In the genomic region with DNA sequence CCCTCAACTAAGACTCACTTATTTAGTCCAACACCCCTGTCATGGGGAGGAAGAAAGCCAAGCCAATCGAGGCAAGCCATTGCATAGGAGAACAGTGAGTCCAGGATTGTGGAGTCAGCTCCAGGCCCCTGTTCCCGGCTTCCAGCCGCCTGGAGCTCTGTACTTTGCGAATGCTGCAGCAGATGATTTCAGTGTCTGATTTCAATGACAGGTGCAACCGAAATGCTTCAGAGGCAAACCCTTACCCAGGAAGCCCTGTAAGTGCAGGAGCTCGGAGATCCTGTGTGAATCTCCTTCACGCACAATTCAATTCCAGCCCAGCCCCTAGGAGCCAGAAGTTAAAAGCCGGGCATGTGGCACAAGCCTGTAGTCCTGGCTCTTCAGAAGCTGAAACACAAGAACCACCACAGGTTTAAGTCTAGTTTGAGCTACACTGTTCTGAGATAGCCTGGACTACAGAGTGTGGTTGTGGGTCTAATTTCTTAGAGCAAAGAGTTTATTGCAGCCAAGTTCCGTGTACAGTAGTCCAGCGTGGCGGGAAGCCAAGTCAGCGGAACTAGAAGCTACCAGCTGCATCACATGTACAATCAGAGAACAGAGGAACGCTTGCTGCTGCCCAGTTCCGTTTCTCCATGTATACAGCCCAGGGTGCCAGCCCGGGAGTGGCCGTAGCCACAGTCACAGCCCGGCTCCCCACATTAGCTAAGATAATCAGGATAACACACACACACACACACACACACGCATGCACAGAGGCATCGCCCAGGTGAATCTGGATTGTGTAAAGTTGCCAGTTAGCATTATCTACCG, we compare ENCODE assay signal across 10 mouse cellular contexts. TPM values are rescaled to one million over a fixed set of nuclear protein-coding genes. Genes with fewer than 3 reads are reported as not detected.
A peak's percentile ranks its signal among the peaks of the same experiment; 100 is the strongest.
DNase-seq lines count a peak whose midpoint lies in the region; ATAC-seq and TF ChIP-seq lines count a peak whose summit lies in the region.
"Had no signal": no experiment of that assay in that cellular context is flagged by ENCODE, and none has a peak within 500 bp of the region (broad histone marks: within the 10 kb centered on the region; RNA-seq: fewer than 3 reads in every experiment).

No protein-coding gene starts in this region.

- H3K4me3 ChIP-seq in forebrain, embryonic 12.5 days (replicated peaks), result no peak overlapping the region
- no peak overlapping the region for H3K4me3 ChIP-seq in forebrain, embryonic 10.5 days
- no peak overlapping the region for H3K4me3 ChIP-seq in layer of hippocampus, adult 2 months

- no peak for DNase-seq in forebrain, embryonic 10.5 days (ENCODE audit: extremely low spot score, low spot score)
- DNase-seq in layer of hippocampus, adult 2 months (ENCODE audit: low spot score in 2 of 2), result no peak
- DNase-seq in layer of hippocampus, adult 8-10 months (ENCODE audit: low spot score in 2 of 2), result no peak
- peak; percentile 69 for DNase-seq in testis, postnatal 10 days (ENCODE audit: low spot score)
- no peak for DNase-seq in testis, postnatal 14 days (ENCODE audit: low spot score)
- DNase-seq in spleen, postnatal 14 days (ENCODE audit: low spot score in 2 of 2), result no peak
- no peak for DNase-seq in thymus, postnatal 36 days
- DNase-seq: kidney, adult 11 months; lung, postnatal 14 days had no signal

- H3K9ac ChIP-seq in forebrain, embryonic 12.5 days, result no peak overlapping the region

- ATAC-seq in forebrain, embryonic 12.5 days (ENCODE audit: low FRiP score), result no peak

- no peak overlapping the region for H3K4me2 ChIP-seq in forebrain, embryonic 12.5 days

- H3K9me3 ChIP-seq in forebrain, embryonic 12.5 days, result no peaks in the 10 kb centered on the region
- peaks cover 9% of the 10 kb centered on the region; the same call in 1 of the 2 replicates for H3K9me3 ChIP-seq in forebrain, embryonic 10.5 days

- H3K27me3 ChIP-seq in forebrain, embryonic 12.5 days, result no peaks in the 10 kb centered on the region
- H3K27me3 ChIP-seq in forebrain, embryonic 10.5 days (ENCODE audit: poor library complexity, severe bottlenecking), result no peaks in the 10 kb centered on the region

- no peak for TF ChIP-seq CTCF in layer of hippocampus, adult 2 months (conservative IDR thresholded peaks at IDR 0.05)

- no peaks in the 10 kb centered on the region for H3K36me3 ChIP-seq in forebrain, embryonic 12.5 days (replicated peaks)
- no peaks in the 10 kb centered on the region for H3K36me3 ChIP-seq in forebrain, embryonic 10.5 days (replicated peaks)

- H3K27ac ChIP-seq in forebrain, embryonic 12.5 days, result 0 out of 2 replicates have a peak overlapping the region, but pooled peaks have one; percentile 74
- H3K27ac ChIP-seq in forebrain, embryonic 10.5 days, result no peak overlapping the region
- H3K27ac ChIP-seq in layer of hippocampus, adult 2 months, result peak overlapping the region; percentile 56

- no peaks in the 10 kb centered on the region; the same call in 1 of the 2 replicates for H3K4me1 ChIP-seq in forebrain, embryonic 12.5 days
- H3K4me1 ChIP-seq in forebrain, embryonic 10.5 days, result peaks cover 11% of the 10 kb centered on the region; the same call in 1 of the 2 replicates

- WGBS in forebrain, embryonic 12.5 days, result 88% methylated on average over 20 of the region's 20 CpGs
- 90% methylated on average over 20 of the region's 20 CpGs for WGBS in forebrain, embryonic 10.5 days

RNA-seq across cellular contexts. Expression of a gene that starts 31.0 kb away (rescaled TPM):
- polyA plus RNA-seq in forebrain, embryonic 12.5 days (2016; fragmentation: Nextera tagmentation; extraction: Ambion mirVana), result 180 and 192 TPM in 2 replicates
- 206 and 211 TPM in 2 replicates for polyA plus RNA-seq in forebrain, embryonic 10.5 days (2016; fragmentation: Nextera tagmentation; extraction: Ambion mirVana)
- 100 to 1,000 TPM; 102 to 114 TPM for total RNA-seq in layer of hippocampus, adult 2 months (2021)
- 100 to 1,000 TPM in 3 of 4 experiments, 10 to 100 TPM in 1; 99.5 to 109 (median 104) TPM for total RNA-seq in layer of hippocampus, adult 8-10 months (2022)

RNA-seq across cellular contexts. Expression of a gene that starts 53.5 kb away (rescaled TPM):
- 67.2 and 67.6 TPM in 2 replicates for polyA plus RNA-seq in forebrain, embryonic 12.5 days (2016; fragmentation: Nextera tagmentation; extraction: Ambion mirVana)
- polyA plus RNA-seq in forebrain, embryonic 10.5 days (2016; fragmentation: Nextera tagmentation; extraction: Ambion mirVana), result 44.3 and 46.7 TPM in 2 replicates
- 100 to 1,000 TPM; 226 to 239 TPM for total RNA-seq in layer of hippocampus, adult 2 months (2021)
- 100 to 1,000 TPM; 221 to 238 (median 233) TPM for total RNA-seq in layer of hippocampus, adult 8-10 months (2022)
